Mouse (Mus musculus) embryonic fibroblast, embryonic 13.5 days (primary cell): ENCODE results near the gene Slc5a6.

Source experiments
- CTCF ChIP-seq: IDR thresholded peaks from 2 replicates; pipeline ENCODE4 v1.5.1; 2011; ENCODE audit warnings: mild to moderate bottlenecking, control low read depth, low read length, moderate library complexity, borderline replicate concordance; ENCODE audit not compliant: insufficient read depth
- POLR2A ChIP-seq: IDR thresholded peaks from 2 replicates; pipeline ENCODE4 v1.6.1; 2011; ENCODE audit warnings: low read depth, mild to moderate bottlenecking, control low read depth, low read length, moderate library complexity

GRCm38 (mm10) chr5:31076346-31076745 is 27.6 kb upstream of the Slc5a6 start:
- TF ChIP-seq CTCF (no peak), POLR2A (no peak)
